Mouse (Mus musculus) spleen, postnatal 36 days (tissue): Measurements from ENCODE around the gene Cavin4.

Source experiments
- DNase-seq, 2 experiments: peaks; one replicate each; pipeline ENCODE4 v3.0.0; 2022; ENCODE audit warnings: low spot score in 2 of 2, mixed read lengths in 1 of 2

Gene Cavin4

DNA sequence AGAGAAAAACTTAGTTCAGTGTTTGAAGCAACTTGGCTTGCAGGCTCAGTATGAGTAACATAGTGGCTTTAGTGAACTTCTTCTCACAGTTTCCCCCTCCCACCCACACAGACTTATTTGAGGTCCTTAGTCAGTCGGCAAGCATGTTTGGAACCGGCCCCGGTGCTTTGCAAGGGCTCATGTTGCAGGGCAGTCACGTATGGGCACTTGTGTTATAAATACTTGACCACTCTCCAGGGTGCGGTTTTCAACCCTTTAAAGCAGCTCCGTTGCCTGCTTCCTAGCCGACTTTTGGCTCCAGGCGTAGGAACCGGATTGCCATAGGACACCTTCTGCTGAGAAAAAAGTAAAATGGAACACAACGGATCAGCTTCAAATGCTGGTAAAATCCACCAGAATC lies at the start of gene Cavin4:
Gene Cavin4 (plus strand): TSS at position 244 of the 400 bp plus-strand sequence.
- DNase-seq = no peak

DNA sequence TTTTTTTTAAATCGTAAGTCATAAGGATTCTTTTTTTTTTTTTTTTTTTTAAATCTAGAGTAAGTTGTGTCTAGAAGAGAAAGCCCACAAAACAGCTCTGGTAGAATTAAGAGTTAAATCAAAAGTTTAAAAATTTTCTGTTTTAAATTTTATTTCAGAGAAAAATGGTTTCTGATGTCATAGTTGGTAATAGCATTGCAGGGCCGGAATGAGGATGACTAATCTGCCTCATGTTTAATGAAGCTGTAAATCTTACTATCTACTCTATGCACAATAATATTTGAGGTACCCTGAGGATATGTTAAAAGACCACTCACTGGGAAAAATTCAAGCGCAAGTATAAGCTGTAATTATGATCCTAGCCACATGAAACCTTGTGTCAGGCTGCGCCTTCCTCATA lies 47.8 kb upstream of the Cavin4 start:
- no peak for DNase-seq

DNA sequence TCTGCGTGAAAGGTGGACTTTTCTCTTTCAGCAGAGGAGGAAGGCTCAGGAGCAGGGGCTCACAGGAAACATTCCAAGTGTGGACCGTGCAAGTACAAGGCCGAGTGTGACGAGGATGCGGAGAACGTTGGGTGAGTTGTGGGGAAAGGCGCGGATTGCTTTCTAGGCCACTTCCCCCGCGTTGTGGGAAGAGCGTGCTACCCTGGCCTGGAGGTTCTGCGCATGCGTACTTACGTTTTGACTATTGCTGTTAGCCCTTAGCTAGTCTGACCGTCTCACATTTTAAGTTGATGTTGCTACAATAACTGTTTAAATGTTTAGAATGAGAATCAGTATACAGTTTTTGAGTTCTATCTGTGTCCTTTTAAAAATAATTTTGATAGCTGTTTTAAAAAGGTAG lies 46.1 kb upstream of the Cavin4 start:
- no peak for DNase-seq

DNA sequence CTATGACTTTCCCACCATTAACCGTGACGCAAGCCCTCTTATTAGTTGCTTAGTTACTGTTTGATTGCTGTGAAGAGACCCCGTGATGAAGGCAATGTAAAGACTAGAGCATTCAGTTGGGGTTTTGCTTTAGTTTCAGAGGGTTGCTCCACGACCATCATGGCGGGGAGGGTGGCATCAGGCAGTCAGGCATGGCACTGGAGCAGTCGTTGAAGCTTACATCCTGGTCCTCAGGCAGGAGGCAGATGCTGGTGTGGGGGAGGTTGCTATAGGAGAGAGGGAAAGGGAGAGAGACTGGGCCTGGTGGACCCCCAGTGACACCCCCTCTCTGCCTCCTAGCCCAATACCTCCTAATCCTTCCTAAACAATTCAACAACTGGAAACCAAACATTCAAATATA lies 43.2 kb upstream of the Cavin4 start:
- no peak for DNase-seq

DNA sequence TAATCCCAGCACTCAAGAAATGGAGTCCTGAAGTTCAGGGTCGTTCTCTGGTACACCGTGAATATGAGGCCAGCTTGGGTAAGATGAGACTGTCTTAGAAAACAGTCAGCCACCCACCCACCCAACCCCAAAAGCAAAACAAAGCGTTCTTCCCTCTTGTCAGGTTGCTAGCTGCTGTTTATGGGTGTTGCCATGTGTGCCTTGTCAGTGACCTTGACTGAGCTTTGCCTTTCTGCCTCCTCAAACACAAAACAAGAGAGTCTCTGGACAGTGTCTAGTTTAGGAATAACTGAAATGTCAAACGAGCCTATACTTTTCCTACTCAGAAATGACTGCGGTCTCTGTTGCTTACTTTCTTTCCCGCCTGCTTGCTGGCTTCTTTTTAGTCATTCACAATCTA lies 41.1 kb upstream of the Cavin4 start:
- no peak for DNase-seq

DNA sequence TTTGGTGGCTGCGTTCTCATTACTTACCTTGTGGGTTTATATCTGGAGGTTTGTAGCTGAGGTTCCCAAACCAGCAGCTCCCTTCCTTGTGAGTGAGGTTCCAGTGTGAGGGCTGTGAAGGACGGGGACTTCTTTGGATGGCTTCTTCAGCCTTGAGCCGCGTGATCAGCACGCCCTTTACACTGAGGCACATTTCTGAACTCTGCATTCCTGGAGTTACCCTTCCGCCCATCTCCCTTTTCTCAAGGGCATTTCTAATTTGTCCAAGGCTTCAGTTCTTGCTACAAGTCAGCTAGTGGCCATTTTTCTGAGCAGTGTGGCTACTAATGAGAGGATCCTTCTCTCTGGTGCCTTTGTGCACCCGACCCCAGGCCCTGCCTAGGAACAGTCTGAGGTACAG lies 40.4 kb upstream of the Cavin4 start:
- no peak for DNase-seq

DNA sequence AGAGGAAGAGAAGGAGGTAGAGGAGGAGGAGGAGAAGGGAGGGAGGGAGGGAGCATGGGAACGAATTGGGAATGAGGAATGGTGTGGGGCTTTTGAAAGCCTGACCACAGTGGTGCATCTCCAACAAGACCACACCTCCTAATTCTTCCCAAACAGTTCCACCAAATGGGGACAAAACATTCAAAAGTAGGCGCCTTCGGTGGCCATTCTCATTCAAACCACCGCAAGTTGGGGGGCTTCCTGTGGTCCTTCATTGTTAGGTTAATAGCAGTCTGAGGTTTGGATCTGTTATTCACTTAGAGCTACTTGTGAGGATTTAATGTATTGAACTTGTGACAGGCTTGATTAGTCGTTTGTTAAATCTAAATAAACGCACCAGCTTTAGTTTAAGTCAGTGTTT lies 38.4 kb upstream of the Cavin4 start:
- DNase-seq = no peak

DNA sequence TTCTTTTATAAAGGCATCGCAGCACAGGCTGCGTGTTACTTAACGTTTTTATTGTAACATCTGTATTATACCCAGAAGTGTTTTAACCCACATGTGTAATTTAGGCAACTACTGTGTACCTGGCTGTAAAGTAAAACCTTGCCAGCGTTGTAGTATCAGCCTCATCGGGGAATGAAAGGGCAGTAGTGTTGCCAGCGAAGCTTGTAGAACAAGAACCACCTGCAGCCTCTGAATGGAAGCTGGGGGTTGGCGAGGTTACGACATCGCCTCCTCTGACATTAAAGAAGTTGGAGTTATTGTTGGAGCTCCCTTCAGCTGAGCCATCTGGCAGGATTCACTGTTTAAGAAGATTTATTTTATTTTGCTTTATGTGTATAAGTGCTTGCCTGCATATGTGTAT lies 37.5 kb upstream of the Cavin4 start:
- no peak for DNase-seq

DNA sequence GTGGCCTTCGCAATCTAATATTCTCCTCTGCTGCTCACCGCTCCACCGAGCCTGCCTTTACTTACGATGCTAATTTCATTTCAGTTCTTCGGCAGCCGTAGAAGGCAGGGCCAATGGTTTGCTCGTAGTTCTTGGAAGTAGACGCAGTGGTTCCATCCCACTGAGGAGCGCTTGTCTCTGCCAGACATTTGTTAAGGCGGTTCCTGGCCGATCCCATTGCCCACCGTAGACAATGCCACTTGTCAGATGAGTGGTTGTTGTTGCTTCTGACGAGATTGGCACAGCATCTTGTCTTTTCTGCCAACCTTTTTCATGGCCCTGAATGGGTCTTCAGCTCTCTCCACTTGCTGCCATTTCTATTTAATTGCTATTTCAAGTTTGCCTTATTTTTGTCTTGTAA lies 33.9 kb upstream of the Cavin4 start:
- no peak for DNase-seq

DNA sequence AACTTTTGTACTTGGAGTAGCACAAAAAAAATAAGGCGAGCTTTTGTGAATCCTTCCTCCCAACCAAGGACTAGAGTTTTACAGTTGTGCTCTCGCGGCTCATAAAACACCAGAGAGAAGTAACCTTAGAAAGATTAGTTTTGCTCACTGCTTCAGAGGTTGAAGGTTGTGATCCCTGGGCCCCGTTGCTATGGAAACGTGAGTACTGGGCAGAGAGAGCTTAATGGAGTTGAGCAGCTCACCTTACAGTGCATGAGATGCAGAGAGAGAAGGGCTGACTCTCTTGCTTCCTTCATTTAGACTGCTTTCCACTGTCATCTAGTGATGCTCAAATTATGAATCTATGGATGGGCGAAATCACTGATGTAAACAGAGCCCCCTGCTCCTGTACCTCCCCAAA lies 29.8 kb upstream of the Cavin4 start:
- DNase-seq = no peak

DNA sequence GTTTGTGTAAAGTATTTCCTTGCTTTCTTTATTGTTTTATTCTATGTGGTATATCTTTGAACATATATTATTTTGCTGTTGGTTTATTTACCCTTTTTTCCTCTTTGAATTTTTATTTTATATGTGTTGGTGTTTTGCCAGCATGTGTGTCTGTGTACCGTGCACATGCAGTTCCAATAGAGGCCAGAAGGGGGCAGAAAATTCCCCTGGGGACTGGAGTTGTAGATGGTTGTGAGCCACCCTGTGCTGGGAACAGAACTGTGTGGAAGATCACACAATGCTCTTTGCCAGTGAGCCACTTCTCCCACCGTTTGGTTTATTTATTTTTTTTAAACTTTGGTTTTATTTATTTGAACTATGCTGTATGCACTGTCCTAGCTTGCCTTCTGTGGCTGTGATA lies 29.3 kb upstream of the Cavin4 start:
- DNase-seq = no peak

DNA sequence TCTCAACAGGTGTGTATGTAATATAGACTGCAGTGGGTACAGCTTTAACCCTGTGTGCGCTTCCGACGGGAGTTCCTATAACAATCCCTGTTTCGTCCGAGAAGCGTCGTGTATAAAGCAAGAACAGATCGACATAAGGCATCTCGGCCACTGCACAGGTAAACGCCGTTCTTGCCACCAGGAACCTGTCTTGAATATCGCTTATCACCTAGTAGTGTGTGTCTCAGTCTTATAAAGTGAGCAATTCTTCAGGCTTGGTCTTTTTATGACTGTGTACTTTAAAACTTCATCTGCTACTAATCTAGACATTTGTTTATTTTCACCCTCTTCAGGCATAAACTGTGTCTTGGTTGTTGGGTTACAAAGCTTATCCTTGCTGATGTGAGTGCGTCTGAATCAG lies 26.5 kb upstream of the Cavin4 start:
- no peak for DNase-seq

DNA sequence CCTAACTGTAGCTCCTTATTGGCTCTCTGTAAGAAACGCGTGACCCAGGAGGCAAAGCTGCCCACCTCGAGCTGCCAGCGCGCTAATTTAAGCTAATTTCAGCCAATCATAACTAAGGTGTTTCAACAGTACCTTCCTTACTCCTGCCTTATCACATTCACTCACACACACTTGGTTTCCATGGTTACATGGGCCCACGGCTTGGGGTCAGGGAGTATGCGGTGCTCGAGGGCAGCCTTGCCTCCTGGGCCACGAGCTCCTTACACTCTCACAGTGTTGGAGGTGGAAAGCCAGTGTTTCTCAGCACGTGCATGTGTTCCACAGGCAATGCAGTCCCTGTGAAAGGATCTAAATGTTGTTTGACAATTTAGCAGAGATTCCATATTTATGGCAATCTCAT lies 25.2 kb upstream of the Cavin4 start:
- no peak for DNase-seq

DNA sequence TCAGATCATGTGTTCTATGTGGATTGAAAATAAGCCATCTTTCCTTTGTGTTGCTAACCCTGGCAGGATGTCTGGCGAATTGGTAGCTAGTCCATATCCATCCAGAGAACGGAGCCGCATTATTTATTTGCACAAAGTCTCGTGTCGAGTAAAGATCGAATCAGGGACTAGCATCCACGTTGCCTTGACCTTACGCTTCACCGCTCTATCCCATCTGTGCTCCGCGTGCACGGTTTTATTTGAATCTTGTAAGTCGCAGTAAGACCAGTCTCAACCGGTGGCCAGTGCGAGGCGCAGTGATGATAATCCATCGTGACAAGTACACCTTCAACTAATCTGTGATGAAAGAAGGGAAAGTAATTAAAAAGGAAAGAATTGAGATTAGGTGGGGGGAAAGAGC lies 23.8 kb upstream of the Cavin4 start:
- no peak for DNase-seq

DNA sequence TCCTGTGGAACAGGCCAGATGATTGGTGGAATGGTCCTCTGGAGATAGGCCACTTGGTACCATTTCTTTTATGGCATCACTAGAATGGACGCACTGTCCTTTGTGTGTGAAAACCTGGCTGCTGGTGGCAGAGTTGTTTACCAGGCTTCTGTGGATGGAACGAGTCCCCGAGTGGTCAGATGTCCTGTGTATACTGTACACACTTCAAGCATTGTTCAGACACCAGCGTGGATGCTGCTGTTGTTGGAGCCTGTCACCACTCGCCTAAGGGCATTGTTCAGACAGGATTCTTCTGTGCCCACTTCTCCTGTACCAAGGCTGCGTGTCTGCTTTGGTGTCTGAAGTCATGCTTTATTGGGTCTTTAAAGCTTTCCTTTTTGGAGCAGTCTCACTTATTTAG lies 19.5 kb upstream of the Cavin4 start:
- no peak for DNase-seq

DNA sequence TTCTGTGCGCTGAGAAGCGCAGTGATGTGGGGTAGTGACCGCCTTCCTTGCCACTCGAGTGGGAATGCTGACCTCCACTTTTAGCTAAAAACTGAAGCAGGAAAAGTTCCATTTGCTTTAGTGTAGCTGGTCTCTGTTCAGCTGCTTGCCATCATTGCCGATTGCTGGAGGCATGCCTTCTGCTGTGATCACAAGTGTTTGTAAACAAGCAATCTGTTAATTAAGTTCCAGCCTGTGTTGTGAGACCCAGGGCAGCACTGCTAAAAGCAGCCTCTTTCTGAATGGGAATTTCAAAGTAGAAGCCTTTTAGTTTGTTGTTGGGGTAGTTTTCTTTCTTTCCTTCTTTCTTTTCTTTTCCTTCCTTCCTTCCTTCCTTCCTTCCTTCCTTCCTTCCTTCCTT lies 17.2 kb upstream of the Cavin4 start:
- DNase-seq = no peak

DNA sequence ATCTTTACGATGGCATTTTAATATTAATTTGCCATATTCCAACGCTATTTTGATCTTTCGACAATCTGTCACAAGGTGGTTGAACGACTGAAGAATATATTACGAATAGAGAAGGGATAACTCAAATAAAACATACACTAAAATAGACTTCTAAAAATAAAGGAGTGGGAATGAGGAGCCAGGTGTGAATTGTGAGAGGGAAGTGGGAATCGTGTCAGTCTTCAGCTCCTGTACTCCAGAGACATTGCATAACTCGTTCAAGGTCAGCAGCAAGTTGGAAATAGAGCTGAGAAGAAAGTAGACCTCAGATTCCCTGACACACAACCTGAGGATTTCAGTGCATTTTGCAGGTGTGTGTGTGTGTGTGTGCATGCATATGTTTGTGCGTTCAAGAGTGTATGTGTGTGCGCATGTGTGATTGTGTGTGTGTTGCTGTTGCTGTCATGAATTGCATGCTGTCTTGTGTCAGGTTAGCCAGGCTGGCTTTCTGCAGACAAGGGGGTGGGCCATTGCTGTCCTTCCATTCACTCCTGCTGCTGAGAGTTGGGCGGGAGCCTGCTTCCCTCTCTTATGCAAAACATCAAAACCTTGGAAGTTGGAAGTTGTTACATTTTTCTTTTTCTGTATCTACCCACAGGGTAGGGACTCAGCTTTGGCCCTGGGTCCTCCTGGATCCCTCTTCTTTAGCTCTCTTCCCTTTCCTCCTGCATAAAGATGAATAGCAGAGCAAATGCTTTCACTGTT lies 12.5 kb upstream of the Cavin4 start:
- no peak for DNase-seq

DNA sequence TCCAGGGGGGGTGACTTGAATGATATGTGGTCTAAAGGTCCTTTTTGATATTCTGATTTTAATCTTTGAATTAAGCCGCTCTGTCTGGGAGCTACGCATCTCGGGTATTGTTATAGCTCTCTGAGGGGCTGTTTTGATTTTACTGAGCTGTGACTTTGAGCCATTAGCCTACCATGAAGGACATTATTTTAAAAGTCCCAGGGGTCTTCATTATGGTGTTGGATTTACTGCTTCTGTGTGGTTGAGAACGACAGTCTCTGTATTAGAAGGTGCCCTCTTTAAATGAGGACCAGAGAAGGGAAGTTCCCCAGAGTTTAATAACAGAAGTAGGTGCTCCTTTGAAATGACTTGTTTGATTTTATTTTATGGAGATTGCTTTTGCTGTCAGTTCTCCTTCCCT lies 9.2 kb upstream of the Cavin4 start:
- DNase-seq = no peak

DNA sequence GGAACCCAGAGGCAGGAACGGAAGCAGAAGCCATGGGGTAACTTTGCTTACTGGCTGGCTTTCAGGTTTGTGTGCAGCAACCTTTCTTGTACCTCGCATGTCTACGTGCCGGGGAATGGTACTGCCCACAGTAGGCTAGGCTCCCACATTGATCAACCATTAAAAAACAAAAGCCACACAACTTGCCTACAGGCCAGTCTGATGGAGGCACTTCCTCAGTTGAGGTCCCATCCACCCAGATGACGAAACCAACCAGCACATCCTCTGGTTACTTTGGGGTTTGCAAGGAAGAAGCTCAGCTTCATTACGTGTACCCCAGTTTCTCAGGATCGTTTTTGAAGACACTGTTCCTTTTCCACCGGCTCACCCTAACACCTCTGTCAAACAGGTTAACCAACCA lies 6.8 kb upstream of the Cavin4 start:
- no peak for DNase-seq

DNA sequence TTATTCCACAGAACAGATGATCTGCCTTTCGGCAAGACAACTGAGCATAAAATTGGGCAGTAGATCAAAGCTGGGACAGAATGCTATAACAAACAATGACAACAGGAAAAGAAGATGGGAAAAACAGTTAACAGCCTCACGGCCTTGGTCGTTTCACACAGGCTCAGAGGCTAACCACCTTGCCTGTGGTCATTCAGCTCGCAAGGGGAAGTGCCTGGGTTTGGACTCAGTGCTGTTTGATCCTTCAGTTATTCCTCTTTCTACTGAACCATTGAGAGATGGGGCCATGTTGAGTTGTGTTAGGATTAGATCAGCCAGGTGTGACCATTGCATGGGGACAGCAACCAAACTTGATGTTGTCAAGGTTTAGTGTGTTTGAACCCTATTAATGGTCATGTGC lies 3.2 kb upstream of the Cavin4 start:
- no peak for DNase-seq

DNA sequence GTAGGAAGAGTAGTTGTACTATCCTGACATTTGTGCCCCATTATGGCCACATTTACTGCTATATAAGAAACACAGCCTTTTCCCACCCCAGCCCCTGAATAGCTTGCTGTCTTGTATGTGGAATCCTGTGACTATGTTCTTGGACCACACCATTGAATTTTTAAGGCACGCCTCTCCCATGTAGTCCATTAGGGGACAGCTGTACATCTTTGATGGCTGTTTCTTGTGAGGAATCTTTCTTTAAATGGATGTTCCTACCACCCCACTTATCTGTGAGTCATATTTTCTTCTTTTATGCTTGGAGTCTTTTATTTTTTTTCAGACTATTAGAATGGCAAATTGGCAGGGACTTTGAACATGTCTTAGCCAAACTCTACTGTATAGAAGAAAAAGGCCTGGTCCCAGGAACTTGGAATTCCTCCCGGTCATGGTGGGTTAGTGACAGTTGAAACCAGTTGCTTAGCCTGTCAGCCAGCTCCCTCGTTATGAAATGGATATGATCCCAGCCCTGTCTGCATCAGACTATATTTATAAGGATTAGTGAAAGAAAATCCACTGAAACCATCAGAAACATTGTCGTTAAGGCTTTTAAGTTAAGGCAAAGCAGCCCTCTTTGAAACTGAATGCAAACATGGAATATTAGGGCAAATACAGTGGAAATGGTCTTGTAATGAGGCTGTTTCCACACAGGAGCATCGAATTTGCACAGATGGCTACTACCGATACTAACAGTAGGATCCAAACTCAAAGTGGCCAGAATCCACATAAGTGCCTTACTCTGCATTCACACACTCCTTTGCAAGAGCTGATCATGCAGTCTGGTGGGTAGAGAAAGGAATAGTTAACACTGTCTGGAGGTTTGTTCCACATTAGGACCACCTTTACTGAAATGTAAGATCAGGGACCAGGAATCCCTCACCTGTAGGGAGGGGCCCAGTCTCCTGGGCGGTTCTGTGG lies 2.4 kb upstream of the Cavin4 start:
- DNase-seq = no peak

DNA sequence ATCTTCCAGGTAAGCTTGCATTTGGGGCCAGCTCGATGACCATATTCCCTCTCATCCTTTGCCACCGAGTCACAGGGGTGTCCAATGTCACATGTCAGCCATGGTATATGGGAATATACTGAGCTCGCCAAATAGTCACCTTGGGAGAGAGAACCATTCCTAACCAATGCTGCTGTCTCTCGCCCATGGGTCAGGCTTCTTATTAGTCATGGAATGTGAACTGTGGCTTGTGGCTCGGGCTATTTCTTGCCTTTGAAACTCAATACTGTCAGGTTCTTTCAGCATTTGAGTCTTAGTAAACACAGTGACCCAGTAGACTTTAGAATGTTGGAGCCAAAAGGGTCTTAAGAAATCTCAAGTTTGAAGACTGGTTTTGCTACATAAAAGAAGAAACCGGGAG lies 707 bp downstream of the Cavin4 start:
- no peak for DNase-seq

DNA sequence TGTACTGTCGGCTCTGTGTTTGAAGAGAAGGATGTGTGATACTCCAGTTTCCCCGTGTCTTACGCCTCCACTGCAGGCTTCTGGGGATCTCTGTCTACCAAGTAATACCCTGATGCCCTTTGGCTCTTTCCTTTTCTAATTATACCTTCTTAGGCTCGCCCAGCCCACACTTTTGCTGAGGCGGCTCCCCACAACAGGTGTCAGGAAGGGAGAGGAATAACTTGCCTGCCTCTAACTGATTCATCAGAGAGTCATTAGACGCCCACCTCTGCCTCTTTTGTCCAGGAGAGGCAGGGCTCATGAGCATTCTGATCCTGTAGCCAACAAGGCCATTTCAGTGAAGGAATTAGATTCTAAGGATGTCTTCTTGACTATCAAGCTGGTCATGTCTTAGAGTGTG lies 4.0 kb downstream of the Cavin4 start:
- DNase-seq = no peak
